Mouse (Mus musculus) liver, postnatal 0 days (tissue): Measurements from ENCODE around the gene Kif22. TPM values are rescaled to one million over a fixed set of nuclear protein-coding genes. Genes with fewer than 3 reads are reported as not detected.

Source experiments
- ATAC-seq: fragments of 200-750 bp; cut with Nextera tagmentation; 2 replicates; pipeline ENCODE4 v1.8.0; 2017; ENCODE audit warnings: mild to moderate bottlenecking, moderate library complexity
- DNase-seq: peaks from one replicate; pipeline ENCODE4 v3.0.0-alpha.2; 2016
- H3K27ac ChIP-seq: fragments of 300-500 bp; sonication (generic); 2 replicates; pipeline ENCODE4 v1.5.1; 2014; ENCODE audit warnings: antibody characterized with exemption, moderate library complexity, mild to moderate bottlenecking, low read depth
- H3K27me3 ChIP-seq: fragments of 300-500 bp; sonication (generic); 2 replicates; pipeline ENCODE4 v1.6.1; 2014; ENCODE audit warnings: low read length, control low read depth, mixed read lengths; ENCODE audit not compliant: insufficient read depth
- H3K36me3 ChIP-seq: fragments of 300-500 bp; sonication (generic); replicated peaks from 2 replicates; pipeline ENCODE4 v1.6.1; 2014; ENCODE audit warnings: mild to moderate bottlenecking, control low read depth, low read length, moderate library complexity, mixed read lengths; ENCODE audit not compliant: insufficient read depth
- H3K4me1 ChIP-seq: fragments of 300-500 bp; sonication (generic); 2 replicates; pipeline ENCODE4 v1.6.1; 2014; ENCODE audit warnings: antibody characterized with exemption, mild to moderate bottlenecking, control low read depth; ENCODE audit not compliant: insufficient read depth
- H3K4me2 ChIP-seq: fragments of 300-500 bp; sonication (generic); 2 replicates; pipeline ENCODE4 v1.6.1; 2014; ENCODE audit warnings: low read depth, mild to moderate bottlenecking, low read length, moderate library complexity, mixed read lengths
- H3K4me3 ChIP-seq: fragments of 300-500 bp; sonication (generic); 2 replicates; pipeline ENCODE4 v1.5.1; 2014; ENCODE audit warnings: low read depth, low read length
- H3K9ac ChIP-seq: fragments of 300-500 bp; sonication (generic); replicated peaks from 2 replicates; pipeline ENCODE4 v1.6.1; 2014; ENCODE audit warnings: mild to moderate bottlenecking, moderate library complexity
- H3K9me3 ChIP-seq: fragments of 300-500 bp; sonication (generic); 2 replicates; pipeline ENCODE4 v1.6.1; 2016; ENCODE audit warnings: mild to moderate bottlenecking, control low read depth, low read length, mixed read lengths
- CTCF ChIP-seq: sonication (generic); IDR thresholded peaks from 2 replicates; pipeline ENCODE4 v1.5.1; 2016; ENCODE audit warnings: antibody characterized with exemption, low read depth
- EP300 ChIP-seq: IDR thresholded peaks from 2 replicates; pipeline ENCODE4 v1.6.1; 2016; ENCODE audit warnings: antibody characterized with exemption, low read depth, mild to moderate bottlenecking
- WGBS: fragments of 180-500 bp; shearing (Covaris S2); extraction: QIAGEN DNeasy Blood & Tissue Kit; methylation state at CpG from one replicate; pipeline ENCODE4 v1.1.7; 2014; ENCODE audit not compliant: insufficient replicate concordance; 5-methylcytosine and 5-hydroxymethylcytosine counted together
- microRNA-seq: library from miRNA; unstranded; fragments of <30 nt; microRNA quantifications from one replicate; pipeline ENCODE4, GENCODE M21; 2016
- polyA plus RNA-seq: library from polyadenylated mRNA; unstranded; fragments of >200 nt; fragmentation: Nextera tagmentation; extraction: Ambion mirVana; gene quantifications from 2 replicates; pipeline ENCODE4 v1.2.1, GENCODE M21; 2015

Gene Kif22
- polyA plus RNA-seq, 1 experiment from 2014 or later: 47.4 TPM

GRCm38 (mm10) chr7:126984667-126985444 lies 57.4 kb downstream of the Kif22 start:
- H3K9me3 ChIP-seq: no peaks in the 10 kb centered on the region
- peaks cover 23% of the 10 kb centered on the region for H3K36me3 ChIP-seq
- H3K9ac ChIP-seq: no peak overlapping the region
- WGBS: 64% methylated on average over 10 of the region's 10 CpGs
- H3K4me1 ChIP-seq: peaks cover 8% of the 10 kb centered on the region; the same call in 1 of the 2 replicates
- TF ChIP-seq EP300 (no peak), CTCF (no peak)
- H3K27me3 ChIP-seq: no peaks in the 10 kb centered on the region
- DNase-seq (no peak), ATAC-seq (no peak)
- H3K27ac ChIP-seq: no peak overlapping the region
- H3K4me2 ChIP-seq: no peak overlapping the region
- H3K4me3 ChIP-seq: no peak overlapping the region

GRCm38 (mm10) chr7:126983113-126983512 lies 59.2 kb downstream of the Kif22 start:
- no peak overlapping the region for H3K9ac ChIP-seq
- H3K27me3 ChIP-seq: no peaks in the 10 kb centered on the region
- 81% methylated on average over 7 of the region's 7 CpGs for WGBS
- no peak overlapping the region for H3K27ac ChIP-seq
- H3K36me3 ChIP-seq: peaks cover 23% of the 10 kb centered on the region
- no peaks in the 10 kb centered on the region for H3K9me3 ChIP-seq
- ATAC-seq: no peak
- H3K4me2 ChIP-seq: no peak overlapping the region
- H3K4me3 ChIP-seq: no peak overlapping the region
- H3K4me1 ChIP-seq: peaks cover 11% of the 10 kb centered on the region
- TF ChIP-seq CTCF (no peak), EP300 (no peak)
- DNase-seq: no peak

GRCm38 (mm10) chr7:126982054-126982453 lies 60.2 kb downstream of the Kif22 start:
- Histone ChIP-seq H3K9me3 (no peaks in the 10 kb centered on the region), H3K27me3 (no peaks in the 10 kb centered on the region), H3K4me3 (no peak overlapping the region), H3K27ac (no peak overlapping the region), H3K4me2 (no peak overlapping the region), H3K36me3 (peaks cover 27% of the 10 kb centered on the region), H3K4me1 (peaks cover 20% of the 10 kb centered on the region), H3K9ac (no peak overlapping the region)
- WGBS: 39% methylated on average over 4 of the region's 4 CpGs
- TF ChIP-seq CTCF: no peak
- TF ChIP-seq EP300: no peak
- ATAC-seq (peak; percentile 31; the same call in 1 of the 2 replicates), DNase-seq (no peak)

- Histone ChIP-seq H3K9ac (no peak overlapping the region), H3K4me2 (no peak overlapping the region), H3K4me3 (no peak overlapping the region), H3K4me1 (peaks cover 23% of the 10 kb centered on the region), H3K36me3 (peaks cover 27% of the 10 kb centered on the region), H3K27ac (no peak overlapping the region), H3K27me3 (no peaks in the 10 kb centered on the region), H3K9me3 (no peaks in the 10 kb centered on the region)
- no peak for TF ChIP-seq EP300
- no peak for TF ChIP-seq CTCF
- DNase-seq (no peak), ATAC-seq (no peak)
- WGBS: 89% methylated on average over 2 of the region's 2 CpGs
Observed at GRCm38 (mm10) chr7:126981601-126982000, 60.7 kb downstream of the Kif22 start.

- H3K9ac ChIP-seq: no peak overlapping the region
- no peak overlapping the region for H3K4me2 ChIP-seq
- WGBS: 70% methylated on average over 6 of the region's 6 CpGs
- DNase-seq: no peak
- H3K9me3 ChIP-seq: no peaks in the 10 kb centered on the region
- H3K36me3 ChIP-seq: peaks cover 27% of the 10 kb centered on the region
- TF ChIP-seq EP300: no peak
- no peak for TF ChIP-seq CTCF
- ATAC-seq: no peak
- no peak overlapping the region for H3K4me3 ChIP-seq
- peaks cover 31% of the 10 kb centered on the region for H3K4me1 ChIP-seq
- H3K27ac ChIP-seq: no peak overlapping the region
- no peaks in the 10 kb centered on the region for H3K27me3 ChIP-seq
Observed at GRCm38 (mm10) chr7:126978841-126979240, 63.4 kb downstream of the Kif22 start.

Small RNA genes lying within 50 kb of the gene (microRNA-seq; reads per million reads assigned to microRNA genes)
- not detected for gene Gm44343

Other genes starting within 250 kb of the Kif22 start
- gene Ppp4c, start 250.0 kb downstream of the Kif22 start, polyA plus RNA-seq: 69.9 and 72.1 TPM in 2 replicates
- 0.06 and 0.09 TPM in 2 replicates for gene Fam57b, start 244.8 kb downstream of the Kif22 start, polyA plus RNA-seq
- not detected in 2 replicates for gene 4930451I11Rik, start 210.8 kb downstream of the Kif22 start, polyA plus RNA-seq
- not detected in 2 replicates for gene Doc2a, start 195.1 kb downstream of the Kif22 start, polyA plus RNA-seq
- gene Hirip3, start 180.5 kb downstream of the Kif22 start, polyA plus RNA-seq: 6.5 and 7.2 TPM in 2 replicates
- gene Ino80e, start 180.1 kb downstream of the Kif22 start, polyA plus RNA-seq: 17.2 and 20.6 TPM in 2 replicates
- gene Taok2, start 157.8 kb downstream of the Kif22 start, polyA plus RNA-seq: 7.5 and 8.7 TPM in 2 replicates
- gene Tmem219, start 119.6 kb downstream of the Kif22 start, polyA plus RNA-seq: 35.6 and 38.4 TPM in 2 replicates
- gene Kctd13, start 113.6 kb downstream of the Kif22 start, polyA plus RNA-seq: 4.4 and 4.6 TPM in 2 replicates
- gene Asphd1, start 92.9 kb downstream of the Kif22 start, polyA plus RNA-seq: not detected in 2 replicates
- 0.09 and 0.43 TPM in 2 replicates for gene Sez6l2, start 91.9 kb downstream of the Kif22 start, polyA plus RNA-seq
- 33.2 and 37.4 TPM in 2 replicates for gene Cdipt, start 66.6 kb downstream of the Kif22 start, polyA plus RNA-seq
- 0.68 and 1.0 TPM in 2 replicates for gene Cdiptos, start 66.4 kb downstream of the Kif22 start, polyA plus RNA-seq
- 10.5 and 10.9 TPM in 2 replicates for gene Mvp, start 27.9 kb downstream of the Kif22 start, polyA plus RNA-seq
- 0.26 TPM in 1 of 2 replicates, not detected in the other for gene Pagr1b, start 26.0 kb downstream of the Kif22 start, polyA plus RNA-seq
- 12.2 and 13.8 TPM in 2 replicates for gene Pagr1a, start 25.1 kb downstream of the Kif22 start, polyA plus RNA-seq
- gene Gm42742, start 21.4 kb downstream of the Kif22 start, polyA plus RNA-seq: 4.5 and 7.8 TPM in 2 replicates
- gene Prrt2, start 21.3 kb downstream of the Kif22 start, polyA plus RNA-seq: 0.18 TPM in 1 of 2 replicates, not detected in the other
- gene Maz, start 15.4 kb downstream of the Kif22 start, polyA plus RNA-seq: 20.0 and 24.0 TPM in 2 replicates
- 0.59 and 1.8 TPM in 2 replicates for gene Zg16, start 44.9 kb upstream of the Kif22 start, polyA plus RNA-seq
- gene AI467606, start 48.9 kb upstream of the Kif22 start, polyA plus RNA-seq: 7.6 and 8.1 TPM in 2 replicates
- gene Qprt, start 79.8 kb upstream of the Kif22 start, polyA plus RNA-seq: 148 and 151 TPM in 2 replicates
- 4.9 and 5.6 TPM in 2 replicates for gene Spn, start 95.4 kb upstream of the Kif22 start, polyA plus RNA-seq
- 11.5 and 14.0 TPM in 2 replicates for gene Cd2bp2, start 153.6 kb upstream of the Kif22 start, polyA plus RNA-seq
- gene Tbc1d10b, start 166.0 kb upstream of the Kif22 start, polyA plus RNA-seq: 8.3 and 8.6 TPM in 2 replicates
- 19.7 and 94.3 TPM in 2 replicates for gene Mylpf, start 166.4 kb upstream of the Kif22 start, polyA plus RNA-seq
- gene Zfp553, start 190.6 kb upstream of the Kif22 start, polyA plus RNA-seq: 4.0 and 5.3 TPM in 2 replicates
- 16.7 and 17.3 TPM in 2 replicates for gene Sept1, start 190.7 kb upstream of the Kif22 start, polyA plus RNA-seq
- 15.5 and 17.8 TPM in 2 replicates for gene Zfp771, start 201.8 kb upstream of the Kif22 start, polyA plus RNA-seq
- 96.8 and 107 TPM in 2 replicates for gene Dctpp1, start 218.2 kb upstream of the Kif22 start, polyA plus RNA-seq
- gene Sephs2, start 231.6 kb upstream of the Kif22 start, polyA plus RNA-seq: 712 and 714 TPM in 2 replicates